Mouse (Mus musculus) cerebellum, adult 2 months (tissue): Measurements from ENCODE around the gene Zfp64. TPM values are rescaled to one million over a fixed set of nuclear protein-coding genes. Genes with fewer than 3 reads are reported as not detected.

Experiments
- DNase-seq, 2 experiments: peaks; one replicate each; pipeline ENCODE4 v3.0.0; 2021
- H3K27ac ChIP-seq: fragments of 200-500 bp; 2 replicates; pipeline ENCODE4 v1.5.1; 2012; ENCODE audit warnings: low read length, control low read depth, inconsistent platforms; ENCODE audit not compliant: insufficient read depth
- H3K27me3 ChIP-seq: fragments of 200-500 bp; 2 replicates; pipeline ENCODE4 v1.6.1; 2012; ENCODE audit warnings: inconsistent platforms, mild to moderate bottlenecking, low read length, moderate library complexity; ENCODE audit not compliant: control insufficient read depth, insufficient read depth
- H3K4me1 ChIP-seq: fragments of 200-500 bp; 2 replicates; pipeline ENCODE4 v1.6.1; 2011; ENCODE audit warnings: low read length; ENCODE audit not compliant: control insufficient read depth, insufficient read depth
- H3K4me3 ChIP-seq: fragments of 200-500 bp; replicated peaks from 2 replicates; pipeline ENCODE3; 2011; ENCODE audit warnings: mild to moderate bottlenecking, low read depth, low read length, control low read depth; ENCODE audit not compliant: insufficient read depth
- CTCF ChIP-seq: fragments of 200-500 bp; IDR thresholded peaks from 2 replicates; pipeline ENCODE4 v1.5.1; 2011; ENCODE audit warnings: low read depth, mild to moderate bottlenecking, control low read depth, low read length, moderate library complexity, borderline replicate concordance; ENCODE audit not compliant: insufficient read depth
- POLR2A ChIP-seq: fragments of 200-500 bp; IDR thresholded peaks from 2 replicates; pipeline ENCODE4 v1.6.1; 2011; ENCODE audit warnings: low read length, control low read depth, borderline replicate concordance; ENCODE audit not compliant: insufficient read depth
- WGBS: fragments of 180-500 bp; shearing (Covaris S2); methylation state at CpG from one replicate; pipeline ENCODE4 v1.1.7; 2018; 5-methylcytosine and 5-hydroxymethylcytosine counted together
- polyA plus RNA-seq: library from polyadenylated mRNA; depleted of rRNA; stranded (reverse); fragments of >200 nt; gene quantifications from 2 replicates; pipeline ENCODE4 v1.2.3, GENCODE M21; 2012

Zfp64 gene
- polyA plus RNA-seq, 1 experiment, result 18.6 TPM

- 51% methylated on average over 37 of the region's 37 CpGs for WGBS
- H3K27me3 ChIP-seq, result no peaks in the 10 kb centered on the region
These were observed 29.1 kb downstream of the Zfp64 start for GRCm38 (mm10) chr2:168926257-168926810.

GRCm38 (mm10) chr2:168923706-168924105, 31.7 kb downstream of the Zfp64 start:
- Histone ChIP-seq H3K4me1 (peaks cover 4% of the 10 kb centered on the region; the same call in 1 of the 2 replicates), H3K4me3 (no peak overlapping the region), H3K27me3 (no peaks in the 10 kb centered on the region), H3K27ac (no peak overlapping the region)
- WGBS, result 11% methylated on average over 9 of the region's 9 CpGs
- no peak for TF ChIP-seq POLR2A
- TF ChIP-seq CTCF, result peak; percentile 34; the same call in 1 of the 2 replicates
- DNase-seq, result no peak

More at GRCm38 (mm10) chr2:168926257-168926810, 29.1 kb downstream of the Zfp64 start:
- H3K4me1 ChIP-seq, result peaks cover 4% of the 10 kb centered on the region; the same call in 1 of the 2 replicates
- H3K4me3 ChIP-seq, result no peak overlapping the region
- no peak overlapping the region for H3K27ac ChIP-seq
- no peak for TF ChIP-seq CTCF
- TF ChIP-seq POLR2A, result no peak
- peak; percentile 35 to 40 for DNase-seq

- Histone ChIP-seq H3K4me1 (peaks cover 4% of the 10 kb centered on the region; the same call in 1 of the 2 replicates), H3K4me3 (no peak overlapping the region), H3K27me3 (no peaks in the 10 kb centered on the region), H3K27ac (no peak overlapping the region)
- TF ChIP-seq CTCF, result no peak
- TF ChIP-seq POLR2A, result no peak
- WGBS, result 85% methylated on average over 5 of the region's 5 CpGs
- no peak for DNase-seq
These were observed 32.9 kb downstream of the Zfp64 start for GRCm38 (mm10) chr2:168922466-168922865.

- TF ChIP-seq POLR2A, result no peak
- no peak for TF ChIP-seq CTCF
- Histone ChIP-seq H3K27ac (no peak overlapping the region), H3K27me3 (no peaks in the 10 kb centered on the region), H3K4me1 (no peaks in the 10 kb centered on the region), H3K4me3 (no peak overlapping the region)
- no peak for DNase-seq
- 63% methylated on average over 15 of the region's 15 CpGs for whole genome bisulfite sequencing
These were observed 35.4 kb downstream of the Zfp64 start for GRCm38 (mm10) chr2:168920007-168920406.

DNA sequence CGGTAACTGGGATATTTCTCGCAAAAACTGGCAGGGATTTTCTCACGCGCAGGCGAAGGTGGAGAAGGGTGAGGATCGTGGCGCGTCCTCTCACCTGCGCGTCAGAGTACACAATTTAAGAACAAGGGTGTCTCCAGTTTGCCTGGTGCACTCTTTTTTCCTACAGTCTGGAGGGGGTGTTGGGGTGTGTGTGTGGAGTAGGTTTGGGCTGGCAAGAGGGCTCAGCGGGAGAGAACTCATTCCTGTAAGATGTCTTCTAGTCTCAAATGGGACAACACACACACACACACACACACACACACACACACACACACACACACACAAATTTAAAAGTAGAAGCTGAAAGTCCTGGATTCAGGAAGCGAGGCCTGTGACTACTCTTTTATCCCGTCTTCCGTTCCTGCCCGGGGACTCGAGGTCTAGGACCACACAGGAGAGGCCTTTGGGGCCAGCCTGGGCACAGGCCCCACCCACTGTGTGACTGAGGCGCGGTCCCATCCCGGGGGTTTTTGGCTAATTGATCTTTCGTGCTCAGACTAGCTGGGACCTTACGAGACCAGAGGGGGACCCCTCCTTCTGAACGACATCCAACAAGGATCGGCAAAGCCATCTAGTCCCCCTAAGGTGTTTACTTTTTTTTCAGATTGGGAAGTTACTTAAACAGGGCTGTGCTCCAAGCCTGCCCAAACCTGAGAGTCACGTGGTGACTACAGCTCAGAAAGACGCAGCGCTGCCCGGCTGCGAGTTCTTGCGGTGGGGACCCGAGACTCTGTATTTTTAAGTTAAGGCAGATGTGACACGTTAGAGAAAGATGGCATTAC, 42.3 kb downstream of the Zfp64 start:
- WGBS, result 8% methylated on average over 31 of the region's 31 CpGs
- no peak overlapping the region for H3K27ac ChIP-seq

DNA sequence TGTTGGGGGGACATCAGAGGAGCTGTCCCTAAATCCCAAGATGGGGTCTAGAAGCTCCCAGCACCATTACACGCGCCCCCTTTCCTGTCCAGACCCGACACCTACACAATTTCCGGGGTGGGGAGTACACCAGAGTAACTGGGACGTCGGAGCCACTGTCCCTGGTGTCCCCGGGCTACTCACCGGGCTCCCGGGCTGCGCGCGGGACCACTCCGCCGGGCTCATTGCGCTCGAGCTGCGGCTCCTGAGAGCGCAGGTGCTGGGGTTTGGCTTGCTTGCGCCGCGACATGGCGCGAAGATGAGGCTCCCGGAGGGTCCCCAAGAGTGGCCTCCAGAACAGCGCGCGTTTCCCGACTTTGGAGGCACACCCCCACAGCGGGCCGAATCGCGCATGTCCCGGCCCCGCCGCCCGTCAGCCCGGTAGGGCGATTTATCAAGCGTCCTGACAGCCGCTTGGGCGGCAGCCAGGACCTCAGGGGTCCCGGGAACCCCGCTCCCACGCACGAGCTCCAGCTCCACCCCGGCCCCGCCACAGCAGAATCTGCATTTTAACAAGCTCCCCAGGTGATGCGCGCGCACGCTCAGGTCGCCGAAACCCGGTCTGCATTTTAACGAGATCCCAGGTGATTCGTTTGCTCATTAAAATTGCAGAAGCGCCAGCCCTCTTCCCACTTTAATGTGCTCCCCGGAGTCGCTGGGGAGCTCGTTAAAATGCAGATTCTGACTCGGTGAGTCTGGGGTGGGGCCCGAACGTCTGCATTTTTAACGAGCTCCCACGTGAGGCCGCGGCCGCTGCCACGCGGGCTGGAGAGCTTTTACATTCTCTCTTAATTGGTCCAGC, 43.1 kb downstream of the Zfp64 start:
- no peak overlapping the region for H3K27ac ChIP-seq
- under 1% methylated on average over 70 of the region's 70 CpGs for WGBS
- no peak for TF ChIP-seq CTCF
- TF ChIP-seq POLR2A, result no peak
- H3K27me3 ChIP-seq, result peaks cover 3% of the 10 kb centered on the region; the same call in 1 of the 2 replicates
- H3K4me3 ChIP-seq, result peak overlapping the region; percentile 53
- no peak for DNase-seq
- H3K4me1 ChIP-seq, result peaks cover 10% of the 10 kb centered on the region

More for the DNA sequence above, 42.3 kb downstream of the Zfp64 start:
- H3K27me3 ChIP-seq, result peaks cover 3% of the 10 kb centered on the region; the same call in 1 of the 2 replicates
- peak overlapping the region; percentile 53 for H3K4me3 ChIP-seq
- TF ChIP-seq POLR2A (no peak), CTCF (no peak)
- DNase-seq, result no peak
- H3K4me1 ChIP-seq, result peaks cover 10% of the 10 kb centered on the region

GRCm38 (mm10) chr2:168911527-168911926, 43.9 kb downstream of the Zfp64 start:
- H3K27ac ChIP-seq, result no peak overlapping the region
- peaks cover 3% of the 10 kb centered on the region; the same call in 1 of the 2 replicates for H3K27me3 ChIP-seq
- no peak for TF ChIP-seq CTCF
- TF ChIP-seq POLR2A, result no peak
- no peak for DNase-seq
- 2% methylated on average over 19 of the region's 19 CpGs for WGBS
- peak overlapping the region; percentile 40 for H3K4me3 ChIP-seq
- peaks cover 10% of the 10 kb centered on the region for H3K4me1 ChIP-seq
